Mouse (Mus musculus): ENCODE results near the gene Rpl4. TPM values are rescaled to one million over a fixed set of nuclear protein-coding genes. Genes with fewer than 3 reads are reported as not detected.
"Not testable (repeated sequence)": the region's sequence is repeated elsewhere in the genome, so short reads cannot be mapped to it uniquely, and the experiment has no call there.

The Rpl4 gene
- polyA plus RNA-seq, 1 experiment from 2014 or later = 592 TPM

GRCm38 (mm10) chr9:64184166-64184840 lies 11.1 kb downstream of the Rpl4 start:
- Histone ChIP-seq H3K4me2 (ENCODE audit: low read depth, low read length) (no peak overlapping the region), H3K4me1 (ENCODE audit: control insufficient read depth, low read depth, low read length) (peaks cover 8% of the 10 kb centered on the region), H3K36me3 (ENCODE audit: control insufficient read depth, insufficient read depth) (peaks cover 15% of the 10 kb centered on the region), H3K9ac (ENCODE audit: low read depth, low read length) (no peak overlapping the region), H3K4me3 (ENCODE audit: low read depth, low read length) (no peak overlapping the region), H3K9me3 (replicated peaks; ENCODE audit: control insufficient read depth, low read length) (no peaks in the 10 kb centered on the region), H3K27ac (ENCODE audit: low read length) (no peak overlapping the region), H3K27me3 (ENCODE audit: control insufficient read depth, insufficient read depth, low read depth, low read length) (no peaks in the 10 kb centered on the region)
- ATAC-seq (ENCODE audit: low read depth) = no peak
- 83% methylated on average over 5 of the region's 5 CpGs for WGBS (ENCODE audit: insufficient replicate concordance)

DNA sequence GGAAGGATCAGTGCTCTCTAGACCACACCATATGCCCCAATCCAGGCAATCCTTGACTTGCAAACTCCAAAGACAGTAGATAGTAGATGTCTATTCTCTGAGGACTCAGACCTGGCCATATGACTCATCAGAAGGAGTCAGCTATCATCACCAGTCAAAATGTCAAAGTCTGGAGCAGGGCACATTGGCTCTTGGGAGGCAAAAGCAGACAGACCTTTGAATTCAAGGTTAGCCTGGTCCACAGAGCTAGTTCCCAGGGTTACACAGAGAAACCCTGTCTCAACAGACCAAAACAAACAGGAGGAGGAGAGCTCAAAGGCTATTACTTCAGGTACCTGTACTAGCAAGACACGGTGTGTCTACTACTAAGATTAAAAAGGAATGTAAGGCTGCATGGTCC lies 20.7 kb downstream of the Rpl4 start:
- no peak overlapping the region for H3K4me3 ChIP-seq (ENCODE audit: low read depth, low read length)
- H3K36me3 ChIP-seq (ENCODE audit: control insufficient read depth, insufficient read depth) = no peaks in the 10 kb centered on the region
- no peak overlapping the region for H3K4me2 ChIP-seq (ENCODE audit: low read depth, low read length)
- H3K27ac ChIP-seq (ENCODE audit: low read length) = no peak overlapping the region
- ATAC-seq (ENCODE audit: low read depth) = no peak
- whole genome bisulfite sequencing (ENCODE audit: insufficient replicate concordance) = 69% methylated on average over 1 of the region's 1 CpGs
- no peaks in the 10 kb centered on the region for H3K27me3 ChIP-seq (ENCODE audit: control insufficient read depth, insufficient read depth, low read depth, low read length)
- no peaks in the 10 kb centered on the region for H3K4me1 ChIP-seq (ENCODE audit: control insufficient read depth, low read depth, low read length)
- H3K9ac ChIP-seq (ENCODE audit: low read depth, low read length) = no peak overlapping the region
- H3K9me3 ChIP-seq (replicated peaks; ENCODE audit: control insufficient read depth, low read length) = no peaks in the 10 kb centered on the region

DNA sequence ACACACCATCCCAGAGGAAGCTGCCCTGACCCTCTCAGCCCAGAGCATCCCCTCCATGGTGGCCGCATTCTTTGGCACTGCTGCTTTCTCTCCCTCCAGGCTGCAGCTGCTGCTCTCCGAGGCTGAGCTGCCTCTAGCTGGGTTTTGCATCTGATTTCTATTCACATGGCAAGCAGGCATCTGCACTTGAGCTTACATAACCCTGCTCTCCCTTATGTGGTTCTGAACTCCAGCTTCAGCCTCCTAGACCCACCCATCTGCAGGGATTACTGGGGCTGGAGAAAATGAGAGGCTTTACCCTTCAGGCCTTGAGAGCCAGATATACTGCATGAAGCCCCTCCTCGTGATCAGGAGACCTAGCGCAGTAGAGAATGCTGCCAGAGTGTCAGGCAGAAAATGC lies 22.4 kb downstream of the Rpl4 start:
- H3K4me1 ChIP-seq (ENCODE audit: control insufficient read depth, low read depth, low read length) = no peaks in the 10 kb centered on the region; the same call in 1 of the 2 replicates
- no peak for ATAC-seq (ENCODE audit: low read depth)

DNA sequence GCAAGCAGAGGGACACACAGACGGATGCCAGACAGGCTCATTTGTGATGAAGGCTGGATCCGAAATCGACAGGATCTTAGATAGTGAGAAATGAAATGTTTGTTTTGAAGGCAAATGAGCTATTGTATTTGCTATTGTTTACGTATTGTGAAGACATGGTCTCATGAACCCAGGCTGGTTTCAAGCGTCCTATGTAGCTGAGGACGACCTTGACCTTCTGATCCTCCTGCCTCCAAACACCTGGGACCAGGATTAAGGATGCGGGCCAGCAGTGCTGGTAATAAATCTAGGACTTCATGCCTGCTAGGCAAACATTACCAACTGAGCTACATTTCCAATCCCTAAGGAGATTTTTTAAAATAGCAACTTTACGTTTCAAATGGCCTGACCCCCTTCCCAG lies 24.3 kb downstream of the Rpl4 start:
- H3K4me3 ChIP-seq (ENCODE audit: low read depth, low read length) = no peak overlapping the region
- ATAC-seq (ENCODE audit: low read depth) = no peak
- H3K9ac ChIP-seq (ENCODE audit: low read depth, low read length) = no peak overlapping the region
- 67% methylated on average over 8 of the region's 8 CpGs for WGBS (ENCODE audit: insufficient replicate concordance)
- no peaks in the 10 kb centered on the region for H3K9me3 ChIP-seq (replicated peaks; ENCODE audit: control insufficient read depth, low read length)
- no peak overlapping the region for H3K27ac ChIP-seq (ENCODE audit: low read length)
- no peaks in the 10 kb centered on the region for H3K27me3 ChIP-seq (ENCODE audit: control insufficient read depth, insufficient read depth, low read depth, low read length)
- H3K4me1 ChIP-seq (ENCODE audit: control insufficient read depth, low read depth, low read length) = no peaks in the 10 kb centered on the region; the same call in 1 of the 2 replicates
- no peaks in the 10 kb centered on the region for H3K36me3 ChIP-seq (ENCODE audit: control insufficient read depth, insufficient read depth)
- H3K4me2 ChIP-seq (ENCODE audit: low read depth, low read length) = no peak overlapping the region

More for the DNA sequence above, 22.4 kb downstream of the Rpl4 start:
- H3K27me3 ChIP-seq (ENCODE audit: control insufficient read depth, insufficient read depth, low read depth, low read length) = no peaks in the 10 kb centered on the region
- no peak overlapping the region for H3K9ac ChIP-seq (ENCODE audit: low read depth, low read length)
- H3K27ac ChIP-seq (ENCODE audit: low read length) = no peak overlapping the region
- 65% methylated on average over 4 of the region's 4 CpGs for WGBS (ENCODE audit: insufficient replicate concordance)
- H3K9me3 ChIP-seq (replicated peaks; ENCODE audit: control insufficient read depth, low read length) = no peaks in the 10 kb centered on the region
- no peak overlapping the region for H3K4me2 ChIP-seq (ENCODE audit: low read depth, low read length)
- H3K4me3 ChIP-seq (ENCODE audit: low read depth, low read length) = no peak overlapping the region
- no peaks in the 10 kb centered on the region for H3K36me3 ChIP-seq (ENCODE audit: control insufficient read depth, insufficient read depth)

- H3K27me3 ChIP-seq (ENCODE audit: control insufficient read depth, insufficient read depth, low read depth, low read length) = no peaks in the 10 kb centered on the region
- H3K27ac ChIP-seq (ENCODE audit: low read length) = no peak overlapping the region
- H3K4me3 ChIP-seq (ENCODE audit: low read depth, low read length) = no peak overlapping the region
- no peaks in the 10 kb centered on the region; the same call in 1 of the 2 replicates for H3K4me1 ChIP-seq (ENCODE audit: control insufficient read depth, low read depth, low read length)
- H3K36me3 ChIP-seq (ENCODE audit: control insufficient read depth, insufficient read depth) = no peaks in the 10 kb centered on the region
- H3K9ac ChIP-seq (ENCODE audit: low read depth, low read length) = no peak overlapping the region
- no peaks in the 10 kb centered on the region for H3K9me3 ChIP-seq (replicated peaks; ENCODE audit: control insufficient read depth, low read length)
- no peak overlapping the region for H3K4me2 ChIP-seq (ENCODE audit: low read depth, low read length)
- no peak for ATAC-seq (ENCODE audit: low read depth)
- WGBS (ENCODE audit: insufficient replicate concordance) = 78% methylated on average over 5 of the region's 5 CpGs
These were observed 25.0 kb downstream of the Rpl4 start for GRCm38 (mm10) chr9:64198068-64198762.

- H3K4me1 ChIP-seq (ENCODE audit: control insufficient read depth, low read depth, low read length); H3K27ac ChIP-seq (ENCODE audit: low read length); H3K36me3 ChIP-seq (ENCODE audit: control insufficient read depth, insufficient read depth); H3K27me3 ChIP-seq (ENCODE audit: control insufficient read depth, insufficient read depth, low read depth, low read length); H3K9me3 ChIP-seq (replicated peaks; ENCODE audit: control insufficient read depth, low read length); H3K4me2 ChIP-seq (ENCODE audit: low read depth, low read length); H3K9ac ChIP-seq (ENCODE audit: low read depth, low read length); H3K4me3 ChIP-seq (ENCODE audit: low read depth, low read length); ATAC-seq (ENCODE audit: low read depth): not testable (repeated sequence)
- 71% methylated on average over 7 of the region's 7 CpGs for WGBS (ENCODE audit: insufficient replicate concordance)
These were observed 25.7 kb downstream of the Rpl4 start for GRCm38 (mm10) chr9:64198763-64199418.

DNA sequence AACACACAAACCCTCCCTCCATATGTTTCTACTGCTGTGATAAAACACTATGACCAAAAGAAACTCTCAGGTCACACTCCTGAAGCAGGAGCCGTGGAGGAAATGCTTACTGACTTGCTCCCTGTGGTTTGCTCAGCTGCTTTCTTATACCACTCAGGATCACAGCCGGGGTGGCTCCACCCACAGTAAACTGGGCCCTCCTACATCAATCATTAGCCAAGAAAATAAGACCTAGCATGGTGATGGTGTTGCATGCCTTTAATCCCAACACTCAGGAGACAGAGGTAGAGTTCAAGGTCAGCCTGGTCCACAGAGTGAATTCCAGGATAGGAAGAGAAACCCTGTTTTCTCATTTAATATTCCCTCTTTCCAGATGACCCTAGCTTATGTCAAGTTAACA lies 26.7 kb downstream of the Rpl4 start:
- WGBS (ENCODE audit: insufficient replicate concordance) = 53% methylated on average over 2 of the region's 2 CpGs
- H3K4me3 ChIP-seq (ENCODE audit: low read depth, low read length) = no peak overlapping the region
- H3K9me3 ChIP-seq (replicated peaks; ENCODE audit: control insufficient read depth, low read length) = no peaks in the 10 kb centered on the region
- no peak overlapping the region for H3K4me2 ChIP-seq (ENCODE audit: low read depth, low read length)
- H3K27ac ChIP-seq (ENCODE audit: low read length) = no peak overlapping the region
- ATAC-seq (ENCODE audit: low read depth) = no peak
- no peaks in the 10 kb centered on the region; the same call in 1 of the 2 replicates for H3K4me1 ChIP-seq (ENCODE audit: control insufficient read depth, low read depth, low read length)
- no peaks in the 10 kb centered on the region for H3K27me3 ChIP-seq (ENCODE audit: control insufficient read depth, insufficient read depth, low read depth, low read length)
- H3K36me3 ChIP-seq (ENCODE audit: control insufficient read depth, insufficient read depth) = no peaks in the 10 kb centered on the region
- no peak overlapping the region for H3K9ac ChIP-seq (ENCODE audit: low read depth, low read length)

- H3K9me3 ChIP-seq (replicated peaks; ENCODE audit: control insufficient read depth, low read length) = no peaks in the 10 kb centered on the region
- no peaks in the 10 kb centered on the region for H3K27me3 ChIP-seq (ENCODE audit: control insufficient read depth, insufficient read depth, low read depth, low read length)
- H3K4me3 ChIP-seq (ENCODE audit: low read depth, low read length) = no peak overlapping the region
- H3K27ac ChIP-seq (ENCODE audit: low read length) = peak overlapping the region; percentile 54
- no peak for ATAC-seq (ENCODE audit: low read depth)
- no peak overlapping the region for H3K4me2 ChIP-seq (ENCODE audit: low read depth, low read length)
- H3K36me3 ChIP-seq (ENCODE audit: control insufficient read depth, insufficient read depth) = no peaks in the 10 kb centered on the region
- H3K9ac ChIP-seq (ENCODE audit: low read depth, low read length) = no peak overlapping the region
- no peaks in the 10 kb centered on the region; the same call in 1 of the 2 replicates for H3K4me1 ChIP-seq (ENCODE audit: control insufficient read depth, low read depth, low read length)
These were observed 29.2 kb downstream of the Rpl4 start for GRCm38 (mm10) chr9:64202331-64202730.

DNA sequence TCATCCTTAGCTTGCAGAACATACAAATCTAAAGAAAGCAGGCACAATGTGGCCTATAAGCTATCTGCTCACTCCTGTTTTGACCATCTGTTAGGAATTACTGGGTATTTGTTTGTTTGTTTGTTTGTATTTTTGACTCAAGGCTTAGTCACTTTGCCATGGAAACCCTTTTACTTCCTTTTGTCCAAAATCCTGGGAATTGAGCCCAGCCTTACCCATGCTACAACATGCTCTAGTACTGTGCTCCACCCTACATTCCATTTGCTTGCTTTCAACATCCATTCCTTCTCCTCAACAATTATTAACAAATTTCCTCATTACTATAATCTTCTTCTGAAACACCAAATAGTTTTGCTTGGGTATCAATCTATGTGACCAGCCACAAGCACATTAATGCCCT lies 29.7 kb downstream of the Rpl4 start:
- Histone ChIP-seq H3K36me3 (ENCODE audit: control insufficient read depth, insufficient read depth) (no peaks in the 10 kb centered on the region), H3K27me3 (ENCODE audit: control insufficient read depth, insufficient read depth, low read depth, low read length) (no peaks in the 10 kb centered on the region), H3K4me1 (ENCODE audit: control insufficient read depth, low read depth, low read length) (no peaks in the 10 kb centered on the region; the same call in 1 of the 2 replicates), H3K4me3 (ENCODE audit: low read depth, low read length) (no peak overlapping the region), H3K4me2 (ENCODE audit: low read depth, low read length) (no peak overlapping the region), H3K9ac (ENCODE audit: low read depth, low read length) (no peak overlapping the region), H3K9me3 (replicated peaks; ENCODE audit: control insufficient read depth, low read length) (no peaks in the 10 kb centered on the region), H3K27ac (ENCODE audit: low read length) (peak overlapping the region; percentile 54; the same call in 1 of the 2 replicates)
- no peak for ATAC-seq (ENCODE audit: low read depth)

All from liver, embryonic 16.5 days (tissue).